Mouse (Mus musculus): Measurements from ENCODE around the gene Cyb561d2. TPM values are rescaled to one million over a fixed set of nuclear protein-coding genes. Genes with fewer than 3 reads are reported as not detected.
"Not testable (repeated sequence)": the region's sequence is repeated elsewhere in the genome, so short reads cannot be mapped to it uniquely, and the experiment has no call there.

Cyb561d2 gene
- polyA plus RNA-seq, 1 experiment from 2014 or later, result 28.7 TPM

DNA sequence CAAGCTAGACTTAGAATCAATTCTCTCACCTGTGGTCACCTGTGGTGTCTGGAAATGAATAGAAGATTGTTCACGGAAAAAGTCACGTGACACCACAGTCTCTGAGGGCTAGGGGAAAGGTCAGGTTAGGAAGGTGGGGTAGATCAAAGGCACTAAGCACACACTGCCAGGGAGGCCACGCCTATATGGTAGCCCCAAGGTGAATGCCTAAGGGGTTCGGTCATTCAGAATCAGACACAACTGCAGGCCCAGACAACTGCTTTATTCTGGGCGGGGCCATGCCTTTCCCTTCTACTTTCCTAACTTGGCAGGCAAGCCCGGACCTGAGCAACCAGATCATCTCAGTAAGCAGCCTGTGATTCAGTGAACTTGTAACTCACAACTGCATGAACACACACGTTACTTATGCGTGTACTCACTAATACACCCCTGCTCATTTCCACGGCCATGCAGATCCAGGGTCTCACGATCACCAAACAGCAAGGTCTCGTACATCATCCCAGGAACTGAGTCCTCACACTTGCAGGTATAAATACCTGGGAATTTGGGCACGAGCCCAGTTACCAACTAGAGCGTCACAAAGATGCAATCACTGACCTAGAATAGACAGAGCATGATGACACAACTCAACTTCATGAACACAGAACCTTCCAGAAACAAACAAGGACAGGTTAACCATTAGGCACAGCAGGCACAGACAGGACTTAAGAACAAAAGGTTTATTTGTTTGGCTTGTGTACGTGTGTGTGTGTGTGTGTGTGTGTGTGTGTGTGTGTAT, 33.8 kb upstream of the Cyb561d2 start:
- Histone ChIP-seq H3K4me3 (ENCODE audit: low read length) (no peak overlapping the region), H3K4me1 (ENCODE audit: control insufficient read depth, insufficient read depth, low read length) (peaks cover 31% of the 10 kb centered on the region), H3K9ac (ENCODE audit: low read depth, low read length) (no peak overlapping the region; the same call in 1 of the 2 replicates), H3K4me2 (replicated peaks; ENCODE audit: low read depth, low read length) (no peak overlapping the region), H3K27ac (ENCODE audit: low read depth, low read length) (peak overlapping the region; percentile 76; the same call in 1 of the 2 replicates), H3K27me3 (ENCODE audit: control insufficient read depth, insufficient read depth, low read length) (no peaks in the 10 kb centered on the region), H3K9me3 (ENCODE audit: control insufficient read depth, low read length) (no peaks in the 10 kb centered on the region), H3K36me3 (ENCODE audit: control insufficient read depth, insufficient read depth, low read length) (peaks cover 34% of the 10 kb centered on the region)
- no peak for ATAC-seq (ENCODE audit: low FRiP score, low TSS enrichment)
- WGBS, result 80% methylated on average over 14 of the region's 14 CpGs

DNA sequence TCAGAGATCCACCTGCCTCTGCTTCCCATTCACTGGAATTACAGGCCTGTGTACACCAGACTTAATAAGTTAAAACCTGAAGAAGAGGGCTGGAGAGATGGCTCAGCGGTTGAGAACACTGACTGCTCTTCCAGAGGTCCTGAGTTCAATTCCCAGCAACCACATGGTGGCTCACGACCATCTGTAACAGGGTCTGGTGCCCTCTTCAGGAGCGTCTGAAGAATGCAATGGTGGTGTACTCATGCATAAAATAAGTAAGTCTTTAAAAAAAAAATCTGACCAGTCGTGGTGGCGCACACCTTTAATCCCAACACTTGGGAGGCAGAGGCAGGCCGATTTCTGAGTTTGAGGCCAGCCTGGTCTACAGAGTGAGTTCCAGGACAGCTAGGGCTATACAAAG, 31.8 kb upstream of the Cyb561d2 start:
- not testable (repeated sequence) for H3K4me3 ChIP-seq (ENCODE audit: low read length); H3K27me3 ChIP-seq (ENCODE audit: control insufficient read depth, insufficient read depth, low read length); H3K9ac ChIP-seq (ENCODE audit: low read depth, low read length); H3K4me2 ChIP-seq (replicated peaks; ENCODE audit: low read depth, low read length); H3K27ac ChIP-seq (ENCODE audit: low read depth, low read length); H3K9me3 ChIP-seq (ENCODE audit: control insufficient read depth, low read length); ATAC-seq (ENCODE audit: low FRiP score, low TSS enrichment)
- 86% methylated on average over 6 of the region's 6 CpGs for WGBS
- Histone ChIP-seq H3K4me1 (ENCODE audit: control insufficient read depth, insufficient read depth, low read length) (peaks cover 36% of the 10 kb centered on the region), H3K36me3 (ENCODE audit: control insufficient read depth, insufficient read depth, low read length) (peaks cover 37% of the 10 kb centered on the region)

DNA sequence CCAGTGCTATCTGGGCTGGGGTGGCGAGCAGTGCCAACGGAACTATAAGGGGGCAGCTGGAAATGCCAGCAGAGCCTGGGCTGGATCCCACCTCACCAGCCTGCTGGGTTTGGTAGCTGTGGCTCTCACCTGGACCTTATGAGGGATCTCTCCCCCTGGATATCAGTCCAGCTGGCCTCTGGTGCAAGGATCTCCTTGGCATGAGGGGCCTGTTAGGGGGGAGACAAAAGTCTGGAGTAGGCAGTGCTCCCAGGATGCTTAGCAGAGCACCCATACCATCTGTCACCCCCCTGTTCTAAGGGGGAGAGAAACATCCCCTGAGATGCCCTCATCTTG, 30.3 kb upstream of the Cyb561d2 start:
- H3K9me3 ChIP-seq (ENCODE audit: control insufficient read depth, low read length), result no peaks in the 10 kb centered on the region
- H3K4me3 ChIP-seq (ENCODE audit: low read length), result no peak overlapping the region
- no peak for ATAC-seq (ENCODE audit: low FRiP score, low TSS enrichment)
- no peak overlapping the region for H3K27ac ChIP-seq (ENCODE audit: low read depth, low read length)
- no peak overlapping the region for H3K9ac ChIP-seq (ENCODE audit: low read depth, low read length)
- peaks cover 37% of the 10 kb centered on the region for H3K4me1 ChIP-seq (ENCODE audit: control insufficient read depth, insufficient read depth, low read length)
- H3K4me2 ChIP-seq (replicated peaks; ENCODE audit: low read depth, low read length), result no peak overlapping the region
- 98% methylated on average over 2 of the region's 2 CpGs for WGBS
- H3K27me3 ChIP-seq (ENCODE audit: control insufficient read depth, insufficient read depth, low read length), result no peaks in the 10 kb centered on the region
- H3K36me3 ChIP-seq (ENCODE audit: control insufficient read depth, insufficient read depth, low read length), result peaks cover 37% of the 10 kb centered on the region

DNA sequence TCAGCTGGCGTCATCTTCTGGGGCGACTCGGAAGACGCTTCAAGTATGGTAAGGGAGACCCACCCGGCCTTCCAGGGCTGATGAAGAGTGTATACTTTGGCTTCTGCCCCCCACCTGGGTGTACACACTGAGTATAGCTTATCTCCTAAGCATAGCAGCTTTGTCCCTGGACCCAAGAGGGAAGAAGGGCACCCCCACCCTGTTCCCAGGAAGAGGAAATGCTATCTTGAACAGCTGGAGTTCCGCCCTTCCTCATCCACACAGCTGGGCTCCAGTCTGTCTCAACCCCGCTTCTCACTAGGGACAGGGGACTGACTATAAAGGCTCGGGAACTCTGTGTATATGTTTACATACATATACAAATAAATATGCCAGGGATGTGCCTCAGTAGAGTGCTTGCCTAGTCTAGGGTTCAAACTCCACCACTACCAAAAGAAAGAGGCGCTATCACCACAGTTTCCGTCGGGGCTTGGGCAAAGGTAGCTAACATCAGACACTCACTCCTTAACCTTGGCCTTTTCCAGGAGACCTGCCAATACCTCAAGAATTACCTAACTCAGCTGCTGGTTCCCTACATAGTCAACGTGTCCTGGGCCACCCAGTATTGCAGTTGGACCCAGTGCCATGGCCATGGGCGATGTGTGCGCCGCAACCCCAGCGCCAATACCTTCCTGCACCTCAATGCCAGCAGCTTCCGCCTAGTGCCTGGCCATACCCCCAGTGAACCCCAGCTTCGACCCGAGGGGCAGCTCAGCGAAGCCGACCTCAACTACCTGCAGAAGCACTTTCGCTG, 29.7 kb upstream of the Cyb561d2 start:
- peaks cover 37% of the 10 kb centered on the region for H3K36me3 ChIP-seq (ENCODE audit: control insufficient read depth, insufficient read depth, low read length)
- H3K4me3 ChIP-seq (ENCODE audit: low read length), result no peak overlapping the region
- no peak overlapping the region; the same call in 1 of the 2 replicates for H3K4me2 ChIP-seq (replicated peaks; ENCODE audit: low read depth, low read length)
- H3K4me1 ChIP-seq (ENCODE audit: control insufficient read depth, insufficient read depth, low read length), result peaks cover 32% of the 10 kb centered on the region
- H3K9ac ChIP-seq (ENCODE audit: low read depth, low read length), result no peak overlapping the region
- WGBS, result 92% methylated on average over 22 of the region's 22 CpGs
- no peak for ATAC-seq (ENCODE audit: low FRiP score, low TSS enrichment)
- no peaks in the 10 kb centered on the region for H3K27me3 ChIP-seq (ENCODE audit: control insufficient read depth, insufficient read depth, low read length)
- no peaks in the 10 kb centered on the region for H3K9me3 ChIP-seq (ENCODE audit: control insufficient read depth, low read length)
- H3K27ac ChIP-seq (ENCODE audit: low read depth, low read length), result no peak overlapping the region

DNA sequence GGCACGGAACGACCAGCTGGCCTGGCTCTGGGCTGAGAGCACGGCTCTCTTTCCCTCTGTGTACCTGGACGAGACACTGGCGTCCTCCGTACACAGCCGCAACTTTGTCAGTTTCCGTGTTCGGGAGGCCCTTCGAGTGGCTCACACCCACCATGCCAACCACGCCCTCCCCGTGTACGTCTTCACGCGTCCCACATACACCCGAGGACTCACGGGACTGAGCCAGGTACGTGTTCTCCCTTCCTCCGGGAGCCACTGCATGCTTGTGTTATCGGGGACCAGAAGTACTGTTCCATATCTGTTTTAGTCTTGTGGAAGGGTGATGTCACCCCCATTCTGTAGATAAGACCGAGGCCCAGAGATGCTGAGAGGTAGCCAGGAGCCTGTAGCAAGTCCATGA, 28.9 kb upstream of the Cyb561d2 start:
- H3K4me3 ChIP-seq (ENCODE audit: low read length), result peak overlapping the region; percentile 67
- ATAC-seq (ENCODE audit: low FRiP score, low TSS enrichment), result no peak
- peak overlapping the region; percentile 83 for H3K4me2 ChIP-seq (replicated peaks; ENCODE audit: low read depth, low read length)
- 91% methylated on average over 21 of the region's 21 CpGs for WGBS
- no peak overlapping the region for H3K27ac ChIP-seq (ENCODE audit: low read depth, low read length)
- H3K9me3 ChIP-seq (ENCODE audit: control insufficient read depth, low read length), result no peaks in the 10 kb centered on the region
- peaks cover 40% of the 10 kb centered on the region for H3K36me3 ChIP-seq (ENCODE audit: control insufficient read depth, insufficient read depth, low read length)
- H3K4me1 ChIP-seq (ENCODE audit: control insufficient read depth, insufficient read depth, low read length), result peaks cover 24% of the 10 kb centered on the region
- H3K27me3 ChIP-seq (ENCODE audit: control insufficient read depth, insufficient read depth, low read length), result no peaks in the 10 kb centered on the region
- peak overlapping the region; percentile 78; the same call in 1 of the 2 replicates for H3K9ac ChIP-seq (ENCODE audit: low read depth, low read length)

DNA sequence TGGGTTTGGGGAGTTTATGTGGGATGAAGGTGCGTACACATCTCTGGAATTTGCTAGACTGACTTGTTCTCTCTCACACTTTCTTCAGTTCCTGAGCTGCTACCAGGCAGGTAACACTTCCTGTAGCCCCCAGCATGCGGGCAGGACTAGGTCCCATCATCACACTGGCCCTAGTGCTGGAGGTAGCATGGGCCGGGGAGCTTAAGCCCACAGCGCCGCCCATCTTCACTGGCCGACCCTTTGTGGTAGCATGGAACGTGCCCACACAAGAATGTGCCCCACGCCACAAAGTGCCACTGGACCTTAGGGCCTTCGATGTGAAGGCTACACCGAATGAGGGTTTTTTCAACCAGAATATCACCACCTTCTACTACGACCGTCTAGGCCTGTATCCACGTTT, 28.0 kb upstream of the Cyb561d2 start:
- WGBS, result 48% methylated on average over 13 of the region's 13 CpGs
- no peak overlapping the region for H3K27ac ChIP-seq (ENCODE audit: low read depth, low read length)

DNA sequence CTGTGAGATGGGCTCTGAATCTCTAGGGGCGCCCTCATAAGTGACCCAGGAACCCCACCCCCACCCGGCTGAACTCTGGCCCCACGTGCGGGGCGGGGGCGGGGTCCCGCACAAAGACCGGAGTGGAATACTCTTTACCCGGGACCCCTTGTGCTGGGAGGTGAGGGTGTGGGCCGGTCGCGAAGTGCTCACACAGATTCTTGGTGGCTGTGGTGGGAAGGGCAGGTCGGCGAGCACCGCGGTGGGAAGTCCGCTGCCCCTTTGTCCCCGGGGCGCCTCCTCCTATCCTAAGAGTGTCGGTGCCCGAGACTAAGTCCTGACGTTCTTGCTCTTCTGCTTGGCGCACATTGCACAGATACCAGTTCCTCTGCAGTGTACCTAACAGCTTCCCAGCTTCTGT, 27.3 kb upstream of the Cyb561d2 start:
- 0% methylated on average over 23 of the region's 23 CpGs for WGBS
- peak; percentile 28 for ATAC-seq (ENCODE audit: low FRiP score, low TSS enrichment)

More for the DNA sequence above, 28.0 kb upstream of the Cyb561d2 start:
- H3K9me3 ChIP-seq (ENCODE audit: control insufficient read depth, low read length), result no peaks in the 10 kb centered on the region
- H3K9ac ChIP-seq (ENCODE audit: low read depth, low read length), result peak overlapping the region; percentile 78
- no peaks in the 10 kb centered on the region for H3K27me3 ChIP-seq (ENCODE audit: control insufficient read depth, insufficient read depth, low read length)
- ATAC-seq (ENCODE audit: low FRiP score, low TSS enrichment), result no peak
- peak overlapping the region; percentile 83 for H3K4me2 ChIP-seq (replicated peaks; ENCODE audit: low read depth, low read length)
- peaks cover 24% of the 10 kb centered on the region for H3K4me1 ChIP-seq (ENCODE audit: control insufficient read depth, insufficient read depth, low read length)
- H3K4me3 ChIP-seq (ENCODE audit: low read length), result peak overlapping the region; percentile 67
- H3K36me3 ChIP-seq (ENCODE audit: control insufficient read depth, insufficient read depth, low read length), result peaks cover 43% of the 10 kb centered on the region

DNA sequence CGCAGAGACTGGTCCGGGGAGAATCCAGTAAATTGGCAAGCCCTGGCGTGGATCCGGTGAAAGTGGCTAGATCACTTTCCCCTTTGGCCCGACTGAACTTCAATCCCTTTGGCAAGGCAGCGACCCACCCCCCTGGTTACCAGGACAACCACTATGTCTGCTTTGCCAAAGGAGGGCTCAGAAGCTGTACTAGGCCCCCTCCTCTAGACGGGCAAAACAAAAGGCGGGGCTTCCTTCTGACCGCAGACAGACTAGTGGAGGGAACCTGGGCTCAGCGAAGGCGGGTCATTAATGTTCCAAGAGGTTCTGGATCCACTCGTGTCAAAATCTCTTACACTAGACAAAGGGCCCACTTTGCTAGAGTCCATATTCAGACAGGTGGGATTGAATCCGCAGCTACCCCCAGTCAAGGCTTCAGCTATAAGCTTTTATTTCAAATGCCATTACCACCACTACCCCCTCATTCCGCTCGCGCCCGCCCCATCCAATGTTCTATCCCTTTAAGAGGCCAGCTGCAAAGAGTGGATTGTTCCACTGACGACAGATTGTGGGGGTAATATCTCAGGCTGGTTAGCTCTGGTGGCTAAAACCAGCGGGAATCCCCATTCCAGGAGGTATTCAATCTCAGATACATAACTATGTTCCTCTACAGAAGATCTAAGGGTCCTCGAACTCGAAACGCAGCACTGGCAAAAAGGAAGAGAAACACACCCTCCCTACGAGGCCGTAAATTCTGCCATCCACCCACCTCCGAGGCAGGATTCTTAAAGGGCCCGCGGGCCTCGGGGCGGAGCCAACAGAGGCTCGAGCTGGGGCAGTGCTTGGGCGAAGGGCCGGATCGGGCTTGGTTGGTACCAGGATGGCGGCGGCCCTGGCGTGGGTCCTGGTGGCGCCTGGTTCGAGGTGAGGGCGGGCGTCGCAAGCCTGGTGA, 26.6 kb upstream of the Cyb561d2 start:
- under 1% methylated on average over 41 of the region's 41 CpGs for WGBS
- peak overlapping the region; percentile 78 for H3K9ac ChIP-seq (ENCODE audit: low read depth, low read length)
- ATAC-seq (ENCODE audit: low FRiP score, low TSS enrichment), result peak; percentile 83
- H3K27ac ChIP-seq (ENCODE audit: low read depth, low read length), result peak overlapping the region; percentile 77
- no peaks in the 10 kb centered on the region for H3K9me3 ChIP-seq (ENCODE audit: control insufficient read depth, low read length)
- no peaks in the 10 kb centered on the region for H3K27me3 ChIP-seq (ENCODE audit: control insufficient read depth, insufficient read depth, low read length)
- peaks cover 30% of the 10 kb centered on the region for H3K4me1 ChIP-seq (ENCODE audit: control insufficient read depth, insufficient read depth, low read length)
- H3K4me2 ChIP-seq (replicated peaks; ENCODE audit: low read depth, low read length), result peak overlapping the region; percentile 83
- peak overlapping the region; percentile 67 for H3K4me3 ChIP-seq (ENCODE audit: low read length)
- peaks cover 46% of the 10 kb centered on the region for H3K36me3 ChIP-seq (ENCODE audit: control insufficient read depth, insufficient read depth, low read length)

More for the DNA sequence above, 27.3 kb upstream of the Cyb561d2 start:
- Histone ChIP-seq H3K27me3 (ENCODE audit: control insufficient read depth, insufficient read depth, low read length) (no peaks in the 10 kb centered on the region), H3K9ac (ENCODE audit: low read depth, low read length) (peak overlapping the region; percentile 78), H3K4me1 (ENCODE audit: control insufficient read depth, insufficient read depth, low read length) (peaks cover 24% of the 10 kb centered on the region), H3K4me3 (ENCODE audit: low read length) (peak overlapping the region; percentile 67), H3K36me3 (ENCODE audit: control insufficient read depth, insufficient read depth, low read length) (peaks cover 46% of the 10 kb centered on the region), H3K27ac (ENCODE audit: low read depth, low read length) (peak overlapping the region; percentile 77), H3K9me3 (ENCODE audit: control insufficient read depth, low read length) (no peaks in the 10 kb centered on the region), H3K4me2 (replicated peaks; ENCODE audit: low read depth, low read length) (peak overlapping the region; percentile 83)
